ENCODE assay signal across 8 mouse cellular contexts in genomic region chr10:86704589-86705191, GRCm38 (mm10). TPM values are rescaled to one million over a fixed set of nuclear protein-coding genes. Genes with fewer than 3 reads are reported as not detected.
A peak's percentile ranks its signal among the peaks of the same experiment; 100 is the strongest.
DNase-seq lines count a peak whose midpoint lies in the region; ATAC-seq and TF ChIP-seq lines count a peak whose summit lies in the region.

No protein-coding gene starts in this region.

- no peak for TF ChIP-seq CTCF in small intestine, adult 2 months (IDR thresholded peaks at IDR 0.05; ENCODE audit: extremely low read depth, insufficient read length, insufficient replicate concordance, low read depth, low read length)

- WGBS in embryonic facial prominence, embryonic 10.5 days: 0% methylated on average over 33 of the region's 33 CpGs
- under 1% methylated on average over 32 of the region's 33 CpGs for WGBS in heart, embryonic 14.5 days
- WGBS in small intestine, adult 2 months: under 1% methylated on average over 33 of the region's 33 CpGs

- H3K4me3 ChIP-seq in embryonic facial prominence, embryonic 10.5 days: peak overlapping the region; percentile 76
- H3K4me3 ChIP-seq in heart, embryonic 14.5 days (ENCODE audit: control insufficient read depth in 1 of 2, insufficient read depth in 1 of 2, low read depth in 1 of 2, low read length in 2 of 2): peak overlapping the region; percentile 77 to 94
- H3K4me3 ChIP-seq in small intestine, adult 2 months (ENCODE audit: low read depth, low read length): peak overlapping the region; percentile 90

- H3K27ac ChIP-seq in embryonic facial prominence, embryonic 10.5 days (replicated peaks): peak overlapping the region; percentile 94
- peak overlapping the region; percentile 80 to 93 for H3K27ac ChIP-seq in heart, embryonic 14.5 days (replicated peaks in 1 of 2; ENCODE audit: control insufficient read depth in 1 of 2, insufficient read depth in 1 of 2, low read depth in 2 of 2, low read length in 2 of 2)
- peak overlapping the region; percentile 85 for H3K27ac ChIP-seq in small intestine, adult 2 months (ENCODE audit: insufficient read depth, low read depth, low read length)

- H3K4me2 ChIP-seq in heart, embryonic 14.5 days (ENCODE audit: low read length): peak overlapping the region; percentile 94

- H3K9ac ChIP-seq in heart, embryonic 14.5 days (ENCODE audit: low read length): peak overlapping the region; percentile 99

- TF ChIP-seq POLR2A in small intestine, adult 2 months (IDR thresholded peaks at IDR 0.05; ENCODE audit: low read depth, low read length): no peak

- H3K36me3 ChIP-seq in embryonic facial prominence, embryonic 10.5 days (replicated peaks): peaks cover 46% of the 10 kb centered on the region
- peaks cover 44% of the 10 kb centered on the region for H3K36me3 ChIP-seq in heart, embryonic 14.5 days (ENCODE audit: control insufficient read depth, insufficient read depth, low read length)
- peaks cover 31% of the 10 kb centered on the region for H3K36me3 ChIP-seq in small intestine, adult 2 months (ENCODE audit: control insufficient read depth, insufficient read depth, low read length)

- DNase-seq in frontal cortex, postnatal 10 days (ENCODE audit: low spot score in 2 of 2): peak; percentile 37 to 45
- no peak for DNase-seq in frontal cortex, postnatal 36 days (ENCODE audit: low spot score in 2 of 2)
- DNase-seq in MN1 (ENCODE audit: low spot score): peak; percentile 66
- peak; percentile 60 for DNase-seq in embryonic facial prominence, embryonic 10.5 days (ENCODE audit: low spot score)
- DNase-seq in left cerebral cortex, postnatal 10 days (ENCODE audit: extremely low spot score in 1 of 2, low spot score in 2 of 2): peak; percentile 9 to 55

- peak; percentile 0; the same call in 1 of the 2 replicates for ATAC-seq in heart, embryonic 14.5 days (ENCODE audit: insufficient number of reproducible peaks, insufficient read depth, low FRiP score, low read depth)
- ATAC-seq in megakaryocyte, adult 5-6 weeks (ENCODE audit: poor library complexity, severe bottlenecking): peak; percentile 17

- intact Hi-C loops in left cerebral cortex, postnatal 10 days (cut with DNase I): loop anchor here (5.0 kb wide), 1 partner anchor 752 kb away; no protein-coding TSS in a partner anchor

- no peaks in the 10 kb centered on the region for H3K9me3 ChIP-seq in embryonic facial prominence, embryonic 10.5 days
- H3K9me3 ChIP-seq in heart, embryonic 14.5 days (ENCODE audit: control insufficient read depth, low read length): no peaks in the 10 kb centered on the region

- peaks cover 48% of the 10 kb centered on the region for H3K4me1 ChIP-seq in embryonic facial prominence, embryonic 10.5 days
- H3K4me1 ChIP-seq in heart, embryonic 14.5 days (ENCODE audit: control insufficient read depth in 2 of 2, insufficient read depth in 2 of 2, low read length in 2 of 2): peaks cover 2 to 46% of the 10 kb centered on the region in 2 experiments
- H3K4me1 ChIP-seq in small intestine, adult 2 months (ENCODE audit: control insufficient read depth, insufficient read depth, insufficient read length, low read length): peaks cover 9% of the 10 kb centered on the region; the same call in 1 of the 2 replicates

- H3K27me3 ChIP-seq in embryonic facial prominence, embryonic 10.5 days (replicated peaks; ENCODE audit: low read depth, poor library complexity, severe bottlenecking): no peaks in the 10 kb centered on the region
- no peaks in the 10 kb centered on the region for H3K27me3 ChIP-seq in heart, embryonic 14.5 days (ENCODE audit: control insufficient read depth, insufficient read depth, low read length)
- H3K27me3 ChIP-seq in small intestine, adult 2 months (ENCODE audit: control insufficient read depth, insufficient read depth, low read length): no peaks in the 10 kb centered on the region

RNA-seq across cellular contexts. Expression of gene Hsp90b1, which starts 0.6 kb away (rescaled TPM):
- 594 and 621 TPM in 2 replicates for polyA plus RNA-seq in embryonic facial prominence, embryonic 10.5 days (2016; fragmentation: Nextera tagmentation; extraction: Ambion mirVana)
- 317 and 318 TPM in 2 replicates for polyA plus RNA-seq in heart, embryonic 14.5 days (2014; fragmentation: Nextera tagmentation; extraction: Ambion mirVana)
- 100 to 1,000 TPM; 245 to 249 TPM for total RNA-seq in left cerebral cortex, postnatal 10 days (2021)
- total RNA-seq in megakaryocyte, adult 5-6 weeks (2015): 448 and 496 TPM in 2 replicates
- 724 and 818 TPM in 2 replicates for total RNA-seq in megakaryocyte, adult 5-6 weeks (2017)
- polyA plus RNA-seq in small intestine, adult 2 months (2012; rRNA removed): 9.1 and 15.1 TPM in 2 replicates

RNA-seq across cellular contexts. Expression of gene Ttc41, which starts 0.9 kb away (rescaled TPM):
- 2.2 and 2.9 TPM in 2 replicates for polyA plus RNA-seq in embryonic facial prominence, embryonic 10.5 days (2016; fragmentation: Nextera tagmentation; extraction: Ambion mirVana)
- 1.5 and 1.6 TPM in 2 replicates for polyA plus RNA-seq in heart, embryonic 14.5 days (2014; fragmentation: Nextera tagmentation; extraction: Ambion mirVana)
- 1 to 10 TPM; 1.6 to 1.7 TPM for total RNA-seq in left cerebral cortex, postnatal 10 days (2021)
- total RNA-seq in megakaryocyte, adult 5-6 weeks (2015): 0.41 and 0.67 TPM in 2 replicates
- total RNA-seq in megakaryocyte, adult 5-6 weeks (2017): 0.44 TPM in 1 of 2 replicates, not detected in the other
- 0.32 and 0.47 TPM in 2 replicates for polyA plus RNA-seq in small intestine, adult 2 months (2012; rRNA removed)

RNA-seq across cellular contexts. Expression of gene Gm49358, which starts 59.1 kb away (rescaled TPM):
- not detected in 2 replicates for polyA plus RNA-seq in embryonic facial prominence, embryonic 10.5 days (2016; fragmentation: Nextera tagmentation; extraction: Ambion mirVana)
- not detected in 2 replicates for polyA plus RNA-seq in heart, embryonic 14.5 days (2014; fragmentation: Nextera tagmentation; extraction: Ambion mirVana)
- 10 to 100 TPM; 20.2 to 24.7 TPM for total RNA-seq in left cerebral cortex, postnatal 10 days (2021)
- total RNA-seq in megakaryocyte, adult 5-6 weeks (2015): not detected in 2 replicates
- 3.6 TPM in 1 of 2 replicates, not detected in the other for total RNA-seq in megakaryocyte, adult 5-6 weeks (2017)
- not detected in 2 replicates for polyA plus RNA-seq in small intestine, adult 2 months (2012; rRNA removed)

Comparison
In these comparisons a context has a peak if more than half of its experiments do, and no peak if none do; other contexts are left out.
1. DNase-seq: peak in frontal cortex, postnatal 10 days (2 of 2), MN1 (single experiment), embryonic facial prominence, embryonic 10.5 days (single experiment) and left cerebral cortex, postnatal 10 days (2 of 2); none in frontal cortex, postnatal 36 days (0 of 2).
2. RNA of gene Hsp90b1, which starts 0.6 kb away (polyA plus RNA-seq): 594 to 621 TPM in embryonic facial prominence, embryonic 10.5 days and 317 to 318 TPM in heart, embryonic 14.5 days; 9.1 to 15.1 TPM in small intestine, adult 2 months; every median in the first group is over 10 times any median in the second.
3. Peak in every context shown above with its lines, with median percentiles within 50 percentile points of each other: H3K27ac ChIP-seq and H3K4me3 ChIP-seq.